Mouse (Mus musculus) heart, embryonic 11.5 days (tissue): ENCODE measurements around the gene Iscu. TPM values are rescaled to one million over a fixed set of nuclear protein-coding genes. Genes with fewer than 3 reads are reported as not detected.

Source experiments
- ATAC-seq: fragments of 200-750 bp; cut with Nextera tagmentation; replicated peaks from 2 replicates; pipeline ENCODE4 v1.8.0; 2017; ENCODE audit warnings: moderate library complexity; ENCODE audit not compliant: insufficient number of reproducible peaks, low FRiP score, low TSS enrichment
- H3K27ac ChIP-seq: fragments of 300-500 bp; sonication (generic); 2 replicates; pipeline ENCODE4 v1.5.1; 2014; ENCODE audit warnings: mild to moderate bottlenecking, low read depth, low read length
- H3K27me3 ChIP-seq: fragments of 300-500 bp; sonication (generic); 2 replicates; pipeline ENCODE4 v1.6.1; 2014; ENCODE audit warnings: mild to moderate bottlenecking, low read length, mixed read lengths; ENCODE audit not compliant: control insufficient read depth, insufficient read depth
- H3K36me3 ChIP-seq: fragments of 300-500 bp; sonication (generic); 2 replicates; pipeline ENCODE4 v1.6.1; 2014; ENCODE audit warnings: mild to moderate bottlenecking, low read length, moderate library complexity, mixed read lengths; ENCODE audit not compliant: control insufficient read depth, insufficient read depth
- H3K4me1 ChIP-seq: fragments of 300-500 bp; sonication (generic); 2 replicates; pipeline ENCODE4 v1.6.1; 2014; ENCODE audit warnings: low read length; ENCODE audit not compliant: control insufficient read depth, insufficient read depth
- H3K4me2 ChIP-seq: fragments of 300-500 bp; sonication (generic); 2 replicates; pipeline ENCODE4 v1.6.1; 2014; ENCODE audit warnings: mild to moderate bottlenecking, moderate library complexity
- H3K4me3 ChIP-seq: fragments of 300-500 bp; sonication (generic); 2 replicates; pipeline ENCODE4 v1.5.1; 2014; ENCODE audit warnings: low read depth, low read length
- H3K9ac ChIP-seq: fragments of 300-500 bp; sonication (generic); 2 replicates; pipeline ENCODE4 v1.6.1; 2014; ENCODE audit warnings: mild to moderate bottlenecking, low read depth, low read length, moderate library complexity
- H3K9me3 ChIP-seq: fragments of 300-500 bp; sonication (generic); replicated peaks from 2 replicates; pipeline ENCODE4 v1.6.1; 2016; ENCODE audit warnings: low read length; ENCODE audit not compliant: control insufficient read depth
- WGBS: fragments of 180-500 bp; shearing (Covaris S2); extraction: QIAGEN DNeasy Blood & Tissue Kit; methylation state at CpG from one replicate; pipeline ENCODE4 v1.1.7; 2014; ENCODE audit not compliant: insufficient replicate concordance; 5-methylcytosine and 5-hydroxymethylcytosine counted together
- polyA plus RNA-seq: library from polyadenylated mRNA; unstranded; fragments of >200 nt; fragmentation: Nextera tagmentation; extraction: Ambion mirVana; gene quantifications from 2 replicates; pipeline ENCODE4 v1.2.1, GENCODE M21; 2014

Iscu gene
- polyA plus RNA-seq, 1 experiment from 2014 or later, result 104 TPM

DNA sequence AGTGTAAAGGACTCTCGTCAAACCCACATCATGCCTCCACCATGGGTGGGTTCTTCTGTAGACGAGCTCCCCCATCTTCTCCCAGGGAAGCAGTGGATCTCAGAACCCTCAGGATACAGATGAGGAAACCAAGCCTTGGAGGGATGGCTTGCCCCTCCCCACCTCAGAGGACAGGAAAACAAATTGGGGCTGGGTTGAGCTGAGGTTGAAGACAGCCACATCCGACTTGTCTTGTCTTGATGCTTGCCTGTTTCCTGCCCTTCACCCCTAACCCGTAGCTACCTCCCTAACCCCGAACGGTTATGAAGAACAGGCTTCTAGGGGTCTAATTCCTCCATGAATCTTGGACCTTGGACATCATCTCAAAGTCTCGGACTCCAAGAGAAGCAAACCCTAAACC lies 53.0 kb downstream of the Iscu start:
- H3K4me2 ChIP-seq, result no peak overlapping the region
- no peak for ATAC-seq
- WGBS, result 71% methylated on average over 7 of the region's 7 CpGs
- H3K27ac ChIP-seq, result no peak overlapping the region
- no peaks in the 10 kb centered on the region for H3K9me3 ChIP-seq
- H3K27me3 ChIP-seq, result peaks cover 2% of the 10 kb centered on the region; the same call in 1 of the 2 replicates
- H3K9ac ChIP-seq, result no peak overlapping the region
- H3K4me1 ChIP-seq, result no peaks in the 10 kb centered on the region
- H3K36me3 ChIP-seq, result no peaks in the 10 kb centered on the region
- H3K4me3 ChIP-seq, result no peak overlapping the region

DNA sequence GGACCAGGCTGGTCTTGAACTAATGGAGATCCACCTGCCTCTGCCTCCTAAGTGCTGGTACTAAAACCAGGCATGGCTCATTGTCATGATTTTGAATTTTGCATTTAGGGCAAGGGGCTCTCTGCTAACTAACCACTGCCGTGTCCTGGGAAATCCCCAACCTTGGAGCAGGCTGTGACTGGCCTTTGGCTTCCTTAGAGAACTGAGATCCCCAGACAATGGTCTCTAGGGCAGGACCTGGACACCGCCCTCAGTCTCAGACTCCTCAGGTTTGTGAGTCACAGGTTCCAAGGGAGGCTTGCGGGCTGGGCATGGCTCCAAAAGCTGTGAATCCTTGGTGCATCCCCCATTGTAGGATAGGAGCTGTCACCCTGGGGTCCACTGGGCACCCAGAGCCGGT lies 54.1 kb downstream of the Iscu start:
- no peak for ATAC-seq
- H3K9ac ChIP-seq, result no peak overlapping the region
- no peak overlapping the region for H3K27ac ChIP-seq
- WGBS, result 74% methylated on average over 4 of the region's 4 CpGs
- H3K36me3 ChIP-seq, result no peaks in the 10 kb centered on the region
- peaks cover 2% of the 10 kb centered on the region; the same call in 1 of the 2 replicates for H3K27me3 ChIP-seq
- H3K4me3 ChIP-seq, result no peak overlapping the region
- H3K4me1 ChIP-seq, result no peaks in the 10 kb centered on the region
- no peak overlapping the region for H3K4me2 ChIP-seq
- H3K9me3 ChIP-seq, result no peaks in the 10 kb centered on the region

Other genes with a start within 250 kb of the Iscu start
- 1.7 and 1.8 TPM in 2 replicates for gene Cmklr1, start 122.3 kb upstream of the Iscu start, polyA plus RNA-seq
- gene 1700069L16Rik, start 48.0 kb upstream of the Iscu start, polyA plus RNA-seq, result not detected in 2 replicates
- gene Ficd, start 36.9 kb upstream of the Iscu start, polyA plus RNA-seq, result 2.8 and 4.1 TPM in 2 replicates
- gene Sart3, start 238 bp upstream of the Iscu start, polyA plus RNA-seq, result 31.6 and 35.3 TPM in 2 replicates
- 11.7 and 12.3 TPM in 2 replicates for gene Tmem119, start 27.8 kb downstream of the Iscu start, polyA plus RNA-seq
- 0.97 and 1.5 TPM in 2 replicates for gene Selplg, start 59.9 kb downstream of the Iscu start, polyA plus RNA-seq
- gene Coro1c, start 136.0 kb downstream of the Iscu start, polyA plus RNA-seq, result 113 and 140 TPM in 2 replicates
- gene Ssh1, start 221.1 kb downstream of the Iscu start, polyA plus RNA-seq, result 18.2 and 35.8 TPM in 2 replicates
- gene Dao, start 231.0 kb downstream of the Iscu start, polyA plus RNA-seq, result not detected in 2 replicates